Mouse (Mus musculus): ENCODE results near the gene Clcn6. TPM values are rescaled to one million over a fixed set of nuclear protein-coding genes. Genes with fewer than 3 reads are reported as not detected.

Gene Clcn6
- polyA plus RNA-seq, 1 experiment from 2014 or later = 4.2 TPM

GRCm38 (mm10) chr4:147978391-147978790 lies 60.2 kb downstream of the Clcn6 start:
- no peaks in the 10 kb centered on the region for H3K27me3 ChIP-seq (ENCODE audit: insufficient read depth, low read length)
- H3K4me1 ChIP-seq (replicated peaks; ENCODE audit: insufficient read depth, low read length) = no peaks in the 10 kb centered on the region
- no peak for TF ChIP-seq CTCF (IDR thresholded peaks at IDR 0.05; ENCODE audit: low read depth)
- H3K27ac ChIP-seq = no peak overlapping the region
- no peak overlapping the region for H3K4me2 ChIP-seq (ENCODE audit: low read length)
- 90% methylated on average over 6 of the region's 6 CpGs for WGBS
- ATAC-seq (replicated peaks; ENCODE audit: low FRiP score, low read depth) = no peak
- no peaks in the 10 kb centered on the region for H3K9me3 ChIP-seq (replicated peaks; ENCODE audit: low read length)
- no peak overlapping the region for H3K9ac ChIP-seq (ENCODE audit: low read depth, low read length)
- no peak for DNase-seq (ENCODE audit: low spot score)
- H3K4me3 ChIP-seq (replicated peaks; ENCODE audit: low read depth, low read length) = no peak overlapping the region
- no peaks in the 10 kb centered on the region for H3K36me3 ChIP-seq (ENCODE audit: insufficient read depth, low read length)

- TF ChIP-seq CTCF (IDR thresholded peaks at IDR 0.05; ENCODE audit: low read depth) = no peak
- Histone ChIP-seq H3K27ac (no peak overlapping the region), H3K27me3 (ENCODE audit: insufficient read depth, low read length) (no peaks in the 10 kb centered on the region), H3K9ac (ENCODE audit: low read depth, low read length) (no peak overlapping the region), H3K36me3 (ENCODE audit: insufficient read depth, low read length) (no peaks in the 10 kb centered on the region), H3K9me3 (replicated peaks; ENCODE audit: low read length) (no peaks in the 10 kb centered on the region), H3K4me1 (replicated peaks; ENCODE audit: insufficient read depth, low read length) (no peaks in the 10 kb centered on the region), H3K4me3 (replicated peaks; ENCODE audit: low read depth, low read length) (no peak overlapping the region), H3K4me2 (ENCODE audit: low read length) (no peak overlapping the region)
- 76% methylated on average over 4 of the region's 4 CpGs for WGBS
- no peak for DNase-seq (ENCODE audit: low spot score)
- no peak for ATAC-seq (replicated peaks; ENCODE audit: low FRiP score, low read depth)
Measured at GRCm38 (mm10) chr4:147977726-147978125, 60.9 kb downstream of the Clcn6 start.

- TF ChIP-seq CTCF (IDR thresholded peaks at IDR 0.05; ENCODE audit: low read depth) = no peak
- no peak for DNase-seq (ENCODE audit: low spot score)
Measured at GRCm38 (mm10) chr4:147976237-147976636, 62.4 kb downstream of the Clcn6 start.

GRCm38 (mm10) chr4:147969337-147969736 lies 69.3 kb downstream of the Clcn6 start:
- no peak for TF ChIP-seq CTCF (IDR thresholded peaks at IDR 0.05; ENCODE audit: low read depth)
- WGBS = 48% methylated on average over 9 of the region's 9 CpGs
- H3K27me3 ChIP-seq (ENCODE audit: insufficient read depth, low read length) = no peaks in the 10 kb centered on the region
- H3K27ac ChIP-seq = no peak overlapping the region
- no peak for DNase-seq (ENCODE audit: low spot score)
- H3K9ac ChIP-seq (ENCODE audit: low read depth, low read length) = no peak overlapping the region
- no peaks in the 10 kb centered on the region for H3K4me1 ChIP-seq (replicated peaks; ENCODE audit: insufficient read depth, low read length)
- H3K4me2 ChIP-seq (ENCODE audit: low read length) = no peak overlapping the region
- H3K4me3 ChIP-seq (replicated peaks; ENCODE audit: low read depth, low read length) = no peak overlapping the region
- no peak for ATAC-seq (replicated peaks; ENCODE audit: low FRiP score, low read depth)
- H3K36me3 ChIP-seq (ENCODE audit: insufficient read depth, low read length) = no peaks in the 10 kb centered on the region
- H3K9me3 ChIP-seq (replicated peaks; ENCODE audit: low read length) = no peaks in the 10 kb centered on the region

More at GRCm38 (mm10) chr4:147976237-147976636, 62.4 kb downstream of the Clcn6 start:
- Histone ChIP-seq H3K27me3 (ENCODE audit: insufficient read depth, low read length) (no peaks in the 10 kb centered on the region), H3K9me3 (replicated peaks; ENCODE audit: low read length) (no peaks in the 10 kb centered on the region), H3K4me1 (replicated peaks; ENCODE audit: insufficient read depth, low read length) (no peaks in the 10 kb centered on the region), H3K4me3 (replicated peaks; ENCODE audit: low read depth, low read length) (no peak overlapping the region), H3K9ac (ENCODE audit: low read depth, low read length) (no peak overlapping the region), H3K36me3 (ENCODE audit: insufficient read depth, low read length) (no peaks in the 10 kb centered on the region), H3K27ac (no peak overlapping the region), H3K4me2 (ENCODE audit: low read length) (no peak overlapping the region)
- WGBS = 69% methylated on average over 3 of the region's 3 CpGs
- ATAC-seq (replicated peaks; ENCODE audit: low FRiP score, low read depth) = no peak

GRCm38 (mm10) chr4:147968816-147969215 lies 69.8 kb downstream of the Clcn6 start:
- Histone ChIP-seq H3K4me1 (replicated peaks; ENCODE audit: insufficient read depth, low read length) (no peaks in the 10 kb centered on the region), H3K9ac (ENCODE audit: low read depth, low read length) (no peak overlapping the region), H3K27ac (no peak overlapping the region), H3K36me3 (ENCODE audit: insufficient read depth, low read length) (no peaks in the 10 kb centered on the region), H3K9me3 (replicated peaks; ENCODE audit: low read length) (no peaks in the 10 kb centered on the region), H3K4me3 (replicated peaks; ENCODE audit: low read depth, low read length) (no peak overlapping the region), H3K4me2 (ENCODE audit: low read length) (no peak overlapping the region), H3K27me3 (ENCODE audit: insufficient read depth, low read length) (no peaks in the 10 kb centered on the region)
- WGBS = 64% methylated on average over 2 of the region's 2 CpGs
- ATAC-seq (replicated peaks; ENCODE audit: low FRiP score, low read depth) (no peak), DNase-seq (ENCODE audit: low spot score) (no peak)
- TF ChIP-seq CTCF (IDR thresholded peaks at IDR 0.05; ENCODE audit: low read depth) = no peak

GRCm38 (mm10) chr4:147965712-147966111 lies 72.9 kb downstream of the Clcn6 start:
- no peaks in the 10 kb centered on the region for H3K27me3 ChIP-seq (ENCODE audit: insufficient read depth, low read length)
- no peaks in the 10 kb centered on the region for H3K36me3 ChIP-seq (ENCODE audit: insufficient read depth, low read length)
- H3K4me2 ChIP-seq (ENCODE audit: low read length) = no peak overlapping the region
- WGBS = 55% methylated on average over 7 of the region's 7 CpGs
- no peak for DNase-seq (ENCODE audit: low spot score)
- no peak for ATAC-seq (replicated peaks; ENCODE audit: low FRiP score, low read depth)
- H3K27ac ChIP-seq = no peak overlapping the region
- H3K9ac ChIP-seq (ENCODE audit: low read depth, low read length) = no peak overlapping the region
- no peaks in the 10 kb centered on the region for H3K9me3 ChIP-seq (replicated peaks; ENCODE audit: low read length)
- TF ChIP-seq CTCF (IDR thresholded peaks at IDR 0.05; ENCODE audit: low read depth) = no peak
- H3K4me1 ChIP-seq (replicated peaks; ENCODE audit: insufficient read depth, low read length) = no peaks in the 10 kb centered on the region
- H3K4me3 ChIP-seq (replicated peaks; ENCODE audit: low read depth, low read length) = no peak overlapping the region

DNA sequence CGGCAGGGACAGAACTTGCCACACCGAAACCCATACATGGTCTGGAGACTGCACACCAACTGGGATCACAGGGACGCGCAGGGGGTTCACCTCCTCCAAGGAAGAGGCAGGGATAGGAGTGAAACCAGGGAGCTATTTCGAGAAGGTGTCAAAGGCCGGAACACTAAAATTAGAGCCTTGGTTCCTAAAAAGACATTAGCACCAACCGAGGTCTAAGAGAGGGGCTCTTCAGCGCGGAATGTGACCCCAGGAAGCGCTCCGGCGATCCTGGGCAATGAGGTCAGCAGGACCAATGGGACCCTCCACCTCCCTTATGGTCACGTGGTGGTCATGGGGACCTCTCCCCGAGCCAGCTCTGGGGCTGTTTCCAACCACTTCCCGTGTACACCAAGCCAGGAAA lies 75.0 kb downstream of the Clcn6 start:
- H3K9ac ChIP-seq (ENCODE audit: low read depth, low read length) = no peak overlapping the region
- ATAC-seq (replicated peaks; ENCODE audit: low FRiP score, low read depth) (no peak), DNase-seq (ENCODE audit: low spot score) (no peak)
- no peaks in the 10 kb centered on the region for H3K9me3 ChIP-seq (replicated peaks; ENCODE audit: low read length)
- H3K4me1 ChIP-seq (replicated peaks; ENCODE audit: insufficient read depth, low read length) = no peaks in the 10 kb centered on the region
- H3K4me2 ChIP-seq (ENCODE audit: low read length) = no peak overlapping the region
- H3K36me3 ChIP-seq (ENCODE audit: insufficient read depth, low read length) = no peaks in the 10 kb centered on the region
- TF ChIP-seq CTCF (IDR thresholded peaks at IDR 0.05; ENCODE audit: low read depth) = no peak
- no peaks in the 10 kb centered on the region for H3K27me3 ChIP-seq (ENCODE audit: insufficient read depth, low read length)
- no peak overlapping the region for H3K4me3 ChIP-seq (replicated peaks; ENCODE audit: low read depth, low read length)
- WGBS = 80% methylated on average over 15 of the region's 15 CpGs
- H3K27ac ChIP-seq = no peak overlapping the region
